Comparison of ENCODE assay signal across 23 mouse cellular contexts in genomic region chr7:69827251-69827650, GRCm38 (mm10).
DNase-seq lines count a peak whose midpoint lies in the region; ATAC-seq and TF ChIP-seq lines count a peak whose summit lies in the region.
"Had no signal": no experiment of that assay in that cellular context is flagged by ENCODE, and none has a peak within 500 bp of the region (broad histone marks: within the 10 kb centered on the region; RNA-seq: fewer than 3 reads in every experiment).

No protein-coding gene starts in this region.

- no peaks in the 10 kb centered on the region for H3K4me1 ChIP-seq in forebrain, embryonic 11.5 days (replicated peaks; ENCODE audit: control insufficient read depth, insufficient read depth, low read length)
- no peaks in the 10 kb centered on the region for H3K4me1 ChIP-seq in forebrain, postnatal 0 days (ENCODE audit: insufficient read depth)
- peaks cover 12% of the 10 kb centered on the region for H3K4me1 ChIP-seq in forebrain, embryonic 12.5 days
- H3K4me1 ChIP-seq in forebrain, embryonic 15.5 days = no peaks in the 10 kb centered on the region; the same call in 1 of the 2 replicates
- H3K4me1 ChIP-seq: embryonic facial prominence, embryonic 13.5 days; hindbrain, embryonic 12.5 days; hindbrain, embryonic 15.5 days had no signal

- H3K4me3 ChIP-seq in forebrain, embryonic 11.5 days (ENCODE audit: low read depth, low read length) = no peak overlapping the region
- no peak overlapping the region for H3K4me3 ChIP-seq in forebrain, postnatal 0 days (ENCODE audit: low read depth, low read length)
- H3K4me3 ChIP-seq in forebrain, embryonic 12.5 days (replicated peaks) = no peak overlapping the region
- H3K4me3 ChIP-seq in forebrain, embryonic 15.5 days = no peak overlapping the region
- H3K4me3 ChIP-seq: embryonic facial prominence, embryonic 13.5 days; erythroblast, embryonic 14.5 days; gastrocnemius, adult 2 months; hindbrain, embryonic 12.5 days; hindbrain, embryonic 15.5 days had no signal

- no peaks in the 10 kb centered on the region for H3K27me3 ChIP-seq in forebrain, embryonic 11.5 days (ENCODE audit: control insufficient read depth, insufficient read depth, low read length)
- H3K27me3 ChIP-seq in forebrain, postnatal 0 days (ENCODE audit: insufficient read depth, low read length) = no peaks in the 10 kb centered on the region
- H3K27me3 ChIP-seq in forebrain, embryonic 12.5 days = peaks cover 19% of the 10 kb centered on the region
- H3K27me3 ChIP-seq in forebrain, embryonic 15.5 days = no peaks in the 10 kb centered on the region
- H3K27me3 ChIP-seq: hindbrain, embryonic 12.5 days; hindbrain, embryonic 15.5 days had no signal

- H3K9me3 ChIP-seq in forebrain, embryonic 11.5 days (ENCODE audit: control insufficient read depth, low read length) = no peaks in the 10 kb centered on the region
- no peaks in the 10 kb centered on the region for H3K9me3 ChIP-seq in forebrain, postnatal 0 days (ENCODE audit: low read length)
- no peaks in the 10 kb centered on the region for H3K9me3 ChIP-seq in forebrain, embryonic 12.5 days
- no peaks in the 10 kb centered on the region for H3K9me3 ChIP-seq in forebrain, embryonic 15.5 days
- H3K9me3 ChIP-seq: embryonic facial prominence, embryonic 13.5 days; hindbrain, embryonic 12.5 days; hindbrain, embryonic 15.5 days had no signal

- DNase-seq in forebrain, embryonic 11.5 days (ENCODE audit: low spot score) = peak; percentile 54
- DNase-seq in forebrain, postnatal 0 days = no peak
- DNase-seq in retina, postnatal 1 day = peak; percentile 1
- no peak for DNase-seq in retina, embryonic 14.5 days (ENCODE audit: low spot score)
- DNase-seq in layer of hippocampus, adult 8-10 months (ENCODE audit: low spot score in 2 of 2) = no peak
- DNase-seq: adrenal gland, adult 8-10 months; adrenal gland, postnatal 25 days; cerebellum, adult 18-20 months; cerebellum, adult 9-10 months; cerebellum, postnatal 14 days; gastrocnemius, adult 2 months; gastrocnemius, postnatal 14 days; heart, adult 11 months had no signal

- ATAC-seq in forebrain, embryonic 11.5 days (replicated peaks; ENCODE audit: low FRiP score) = peak; percentile 75
- no peak for ATAC-seq in forebrain, postnatal 0 days
- peak; percentile 73; the same call in 1 of the 2 replicates for ATAC-seq in forebrain, embryonic 12.5 days (ENCODE audit: low FRiP score)
- no peak for ATAC-seq in forebrain, embryonic 15.5 days (replicated peaks)
- no peak for ATAC-seq in activated CD4-positive, CD25-positive, alpha-beta regulatory T cell, adult 4 months
- ATAC-seq: CD4-positive, CD25-positive, alpha-beta regulatory T cell, adult 4 months; intestine, postnatal 0 days had no signal

- 11% methylated on average over 8 of the region's 8 CpGs for WGBS in forebrain, embryonic 11.5 days
- WGBS in forebrain, postnatal 0 days = 7% methylated on average over 8 of the region's 8 CpGs
- WGBS in forebrain, embryonic 12.5 days = 9% methylated on average over 8 of the region's 8 CpGs
- 7% methylated on average over 8 of the region's 8 CpGs for WGBS in forebrain, embryonic 15.5 days

- no peak overlapping the region for H3K27ac ChIP-seq in forebrain, embryonic 11.5 days (ENCODE audit: low read depth, low read length)
- H3K27ac ChIP-seq in forebrain, postnatal 0 days (ENCODE audit: low read depth, low read length) = no peak overlapping the region
- H3K27ac ChIP-seq in forebrain, embryonic 12.5 days = peak overlapping the region; percentile 47
- no peak overlapping the region for H3K27ac ChIP-seq in forebrain, embryonic 15.5 days (replicated peaks)
- H3K27ac ChIP-seq: embryonic facial prominence, embryonic 13.5 days; gastrocnemius, adult 2 months; hindbrain, embryonic 12.5 days; hindbrain, embryonic 15.5 days had no signal

- no peak overlapping the region for H3K4me2 ChIP-seq in forebrain, embryonic 11.5 days (ENCODE audit: low read depth, low read length, severe bottlenecking)
- no peak overlapping the region for H3K4me2 ChIP-seq in forebrain, postnatal 0 days (ENCODE audit: low read depth)
- H3K4me2 ChIP-seq in forebrain, embryonic 12.5 days = peak overlapping the region; percentile 32
- H3K4me2 ChIP-seq in forebrain, embryonic 15.5 days (replicated peaks) = peak overlapping the region; percentile 14; the same call in 1 of the 2 replicates
- H3K4me2 ChIP-seq: embryonic facial prominence, embryonic 13.5 days; heart, embryonic 11.5 days; hindbrain, embryonic 12.5 days; hindbrain, embryonic 15.5 days had no signal

- no peaks in the 10 kb centered on the region for H3K36me3 ChIP-seq in forebrain, embryonic 11.5 days (ENCODE audit: control insufficient read depth, insufficient read depth, low read length)
- no peaks in the 10 kb centered on the region for H3K36me3 ChIP-seq in forebrain, postnatal 0 days (ENCODE audit: insufficient read depth)
- H3K36me3 ChIP-seq in forebrain, embryonic 12.5 days (replicated peaks) = no peaks in the 10 kb centered on the region
- H3K36me3 ChIP-seq in forebrain, embryonic 15.5 days = no peaks in the 10 kb centered on the region
- H3K36me3 ChIP-seq: embryonic facial prominence, embryonic 13.5 days; hindbrain, embryonic 12.5 days; hindbrain, embryonic 15.5 days had no signal

- H3K9ac ChIP-seq in forebrain, embryonic 11.5 days (ENCODE audit: low read length) = no peak overlapping the region
- H3K9ac ChIP-seq in forebrain, postnatal 0 days = no peak overlapping the region
- no peak overlapping the region for H3K9ac ChIP-seq in forebrain, embryonic 12.5 days
- H3K9ac ChIP-seq in forebrain, embryonic 15.5 days (replicated peaks) = no peak overlapping the region
- H3K9ac ChIP-seq: embryonic facial prominence, embryonic 13.5 days; hindbrain, embryonic 12.5 days; hindbrain, embryonic 15.5 days had no signal

- TF ChIP-seq CTCF in forebrain, postnatal 0 days (IDR thresholded peaks at IDR 0.05; ENCODE audit: low read depth) = no peak

Comparison
In these comparisons a context has a peak if more than half of its experiments do, and no peak if none do; other contexts are left out.
1. ATAC-seq: peak in forebrain, embryonic 11.5 days (single experiment) and forebrain, embryonic 12.5 days (single experiment); none in forebrain, postnatal 0 days (single experiment), forebrain, embryonic 15.5 days (single experiment) and activated CD4-positive, CD25-positive, alpha-beta regulatory T cell, adult 4 months (single experiment).
2. DNase-seq: peak in forebrain, embryonic 11.5 days (single experiment) and retina, postnatal 1 day (single experiment); none in forebrain, postnatal 0 days (single experiment), retina, embryonic 14.5 days (single experiment) and layer of hippocampus, adult 8-10 months (0 of 2).
3. H3K4me2 ChIP-seq: peak in forebrain, embryonic 12.5 days (single experiment) and forebrain, embryonic 15.5 days (single experiment); none in forebrain, embryonic 11.5 days (single experiment) and forebrain, postnatal 0 days (single experiment).